Mouse (Mus musculus) adrenal gland, postnatal 14 days (tissue): ENCODE data around the gene Slc2a5. TPM values are rescaled to one million over a fixed set of nuclear protein-coding genes. Genes with fewer than 3 reads are reported as not detected.

Experiments used
- DNase-seq: peaks from one replicate; pipeline ENCODE4 v3.0.0; 2021; ENCODE audit warnings: mixed read lengths
- total RNA-seq: library from RNA; stranded (reverse); gene quantifications from 2 replicates; pipeline ENCODE4 v1.2.3, GENCODE M21; 2021

The Slc2a5 gene
- total RNA-seq, 1 experiment from 2014 or later: 0.48 TPM

- DNase-seq: no peak
Observed at GRCm38 (mm10) chr4:150105671-150106070, 13.4 kb upstream of the Slc2a5 start.

- DNase-seq: no peak
Observed at GRCm38 (mm10) chr4:150106637-150107036, 12.4 kb upstream of the Slc2a5 start.

- DNase-seq: no peak
Observed at GRCm38 (mm10) chr4:150109636-150110035, 9.4 kb upstream of the Slc2a5 start.

GRCm38 (mm10) chr4:150110373-150110772, 8.7 kb upstream of the Slc2a5 start:
- DNase-seq: no peak

GRCm38 (mm10) chr4:150112867-150113266, 6.2 kb upstream of the Slc2a5 start:
- peak; percentile 73 for DNase-seq

GRCm38 (mm10) chr4:150114505-150115061, 4.5 kb upstream of the Slc2a5 start:
- DNase-seq: no peak

GRCm38 (mm10) chr4:150117311-150117710, 1.8 kb upstream of the Slc2a5 start:
- DNase-seq: no peak

- DNase-seq: no peak
Observed at GRCm38 (mm10) chr4:150118163-150118562, 920 bp upstream of the Slc2a5 start.

GRCm38 (mm10) chr4:150119640-150120039, 557 bp downstream of the Slc2a5 start:
- peak; percentile 59 for DNase-seq

GRCm38 (mm10) chr4:150120173-150120833, 1.2 kb downstream of the Slc2a5 start:
- no peak for DNase-seq

- no peak for DNase-seq
Observed at GRCm38 (mm10) chr4:150121430-150121829, 2.3 kb downstream of the Slc2a5 start.

GRCm38 (mm10) chr4:150122476-150122875, 3.4 kb downstream of the Slc2a5 start:
- DNase-seq: no peak

GRCm38 (mm10) chr4:150126373-150126772, 7.3 kb downstream of the Slc2a5 start:
- no peak for DNase-seq

GRCm38 (mm10) chr4:150127894-150128293, 8.8 kb downstream of the Slc2a5 start:
- no peak for DNase-seq

GRCm38 (mm10) chr4:150128571-150128970, 9.5 kb downstream of the Slc2a5 start:
- no peak for DNase-seq

GRCm38 (mm10) chr4:150130661-150131060, 11.6 kb downstream of the Slc2a5 start:
- no peak for DNase-seq

GRCm38 (mm10) chr4:150132692-150133271, 13.7 kb downstream of the Slc2a5 start:
- DNase-seq: peak; percentile 72

GRCm38 (mm10) chr4:150135254-150135653, 16.2 kb downstream of the Slc2a5 start:
- no peak for DNase-seq

GRCm38 (mm10) chr4:150136693-150137092, 17.6 kb downstream of the Slc2a5 start:
- peak; percentile 88 for DNase-seq

GRCm38 (mm10) chr4:150137368-150138083, 18.4 kb downstream of the Slc2a5 start:
- no peak for DNase-seq

GRCm38 (mm10) chr4:150138084-150138543, 19.0 kb downstream of the Slc2a5 start:
- DNase-seq: peak; percentile 92

GRCm38 (mm10) chr4:150139090-150139489, 20.0 kb downstream of the Slc2a5 start:
- no peak for DNase-seq

- DNase-seq: no peak
Observed at GRCm38 (mm10) chr4:150140346-150140745, 21.3 kb downstream of the Slc2a5 start.
